Comparison of ENCODE assay signal across 8 mouse cellular contexts in genomic region chr7:138847316-138848027, GRCm38 (mm10). TPM values are rescaled to one million over a fixed set of nuclear protein-coding genes. Genes with fewer than 3 reads are reported as not detected.
DNase-seq lines count a peak whose midpoint lies in the region; ATAC-seq and TF ChIP-seq lines count a peak whose summit lies in the region.

No protein-coding gene starts in this region.

- no peak for TF ChIP-seq POLR2A in testis, adult 2 months (IDR thresholded peaks at IDR 0.05; ENCODE audit: control insufficient read depth, low read depth, low read length)
- TF ChIP-seq POLR2A in liver, adult 2 months (IDR thresholded peaks at IDR 0.05; ENCODE audit: extremely low read depth, insufficient read depth, low read length) = no peak

- peak overlapping the region; percentile 93 for H3K4me3 ChIP-seq in testis, adult 2 months (ENCODE audit: control insufficient read depth, low read depth, low read length)
- H3K4me3 ChIP-seq in liver, adult 2 months (ENCODE audit: insufficient read depth, low read depth, low read length) = peak overlapping the region; percentile 77

- no peaks in the 10 kb centered on the region for H3K27me3 ChIP-seq in testis, adult 2 months (ENCODE audit: control insufficient read depth, insufficient read depth, low read length)
- H3K27me3 ChIP-seq in liver, adult 2 months (ENCODE audit: control insufficient read depth, insufficient read depth, low read length) = no peaks in the 10 kb centered on the region

- H3K36me3 ChIP-seq in testis, adult 2 months (ENCODE audit: control insufficient read depth, insufficient read depth, low read length) = peaks cover 1% of the 10 kb centered on the region; the same call in 1 of the 2 replicates
- peaks cover 2% of the 10 kb centered on the region; the same call in 1 of the 2 replicates for H3K36me3 ChIP-seq in liver, adult 2 months (ENCODE audit: control insufficient read depth, insufficient read depth, low read length)

- peak overlapping the region; percentile 99 for H3K9ac ChIP-seq in liver, adult 2 months (ENCODE audit: low read depth, low read length)

- peak overlapping the region; percentile 22 for H3K27ac ChIP-seq in testis, adult 2 months (ENCODE audit: control insufficient read depth, insufficient read depth, low read depth, low read length)
- H3K27ac ChIP-seq in liver, adult 2 months (replicated peaks; ENCODE audit: insufficient read depth, low read depth, low read length) = peak overlapping the region; percentile 43

- peaks cover 21% of the 10 kb centered on the region for H3K79me2 ChIP-seq in liver, adult 2 months (ENCODE audit: control insufficient read depth, insufficient read depth, low read length)

- no peak for ATAC-seq in CD4-positive, CD25-positive, alpha-beta regulatory T cell, adult 4 months

- TF ChIP-seq CTCF in testis, adult 2 months (IDR thresholded peaks at IDR 0.05; ENCODE audit: control insufficient read depth, insufficient read depth, insufficient replicate concordance, low read depth, low read length) = no peak
- no peak for TF ChIP-seq CTCF in liver, adult 2 months (IDR thresholded peaks at IDR 0.05; ENCODE audit: low read depth, low read length)

- peaks cover 9% of the 10 kb centered on the region for H3K4me1 ChIP-seq in testis, adult 2 months (ENCODE audit: control insufficient read depth, insufficient read depth, low read length)
- H3K4me1 ChIP-seq in liver, adult 2 months (ENCODE audit: control insufficient read depth, insufficient read depth, low read length) = peaks cover 23% of the 10 kb centered on the region

- WGBS in liver, adult 2 months = 9% methylated on average over 13 of the region's 13 CpGs

- peak; percentile 22 for DNase-seq in CD4-positive, CD25-positive, alpha-beta regulatory T cell, adult 2 months (ENCODE audit: low read depth, low spot score)
- no peak for DNase-seq in testis, postnatal 10 days (ENCODE audit: low spot score)
- DNase-seq in liver, adult 2 months (ENCODE audit: extremely low read depth, low read depth, low spot score) = peak; percentile 73
- no peak for DNase-seq in right cerebral cortex, postnatal 36 days (ENCODE audit: low spot score in 2 of 2)
- no peak for DNase-seq in urinary bladder, postnatal 25 days (ENCODE audit: low spot score)
- no peak for DNase-seq in urinary bladder, postnatal 36 days (ENCODE audit: low spot score in 2 of 2)

RNA-seq across cellular contexts. Expression of gene Mapk1ip1, which starts 1.4 kb away (rescaled TPM):
- 10 to 100 TPM; 22.8 to 23.1 TPM for polyA plus RNA-seq in CD4-positive, CD25-positive, alpha-beta regulatory T cell, adult 4 months (2017; shearing (Covaris generic))
- polyA plus RNA-seq in testis, adult 2 months (2012; rRNA removed) = 24.5 and 28.5 TPM in 2 replicates
- 3.6 and 5.4 TPM in 2 replicates for total RNA-seq in liver, adult 2 months (2014; rRNA removed)
- 15.0 and 27.6 TPM in 2 replicates for polyA plus RNA-seq in liver, adult 2 months (2012; rRNA removed)

RNA-seq across cellular contexts. Expression of gene Ppp2r2d, which starts 1.6 kb away (rescaled TPM):
- 10 to 100 TPM; 14.2 to 15.9 TPM for polyA plus RNA-seq in CD4-positive, CD25-positive, alpha-beta regulatory T cell, adult 4 months (2017; shearing (Covaris generic))
- 109 and 119 TPM in 2 replicates for polyA plus RNA-seq in testis, adult 2 months (2012; rRNA removed)
- total RNA-seq in liver, adult 2 months (2014; rRNA removed) = 28.2 and 33.4 TPM in 2 replicates
- polyA plus RNA-seq in liver, adult 2 months (2012; rRNA removed) = 11.6 and 15.0 TPM in 2 replicates

Comparison
In these comparisons a context has a peak if more than half of its experiments do, and no peak if none do; other contexts are left out.
1. DNase-seq: peak in CD4-positive, CD25-positive, alpha-beta regulatory T cell, adult 2 months (single experiment) and liver, adult 2 months (single experiment); none in testis, postnatal 10 days (single experiment), right cerebral cortex, postnatal 36 days (0 of 2), urinary bladder, postnatal 25 days (single experiment) and urinary bladder, postnatal 36 days (0 of 2).